Mouse (Mus musculus) midbrain, embryonic 13.5 days (tissue): ENCODE measurements around the gene Dchs2. TPM values are rescaled to one million over a fixed set of nuclear protein-coding genes. Genes with fewer than 3 reads are reported as not detected.

Experiments used
- ATAC-seq: fragments of 200-750 bp; cut with Nextera tagmentation; 2 replicates; pipeline ENCODE4 v1.8.0; 2017; ENCODE audit warnings: mild to moderate bottlenecking, moderate TSS enrichment, moderate library complexity
- H3K27ac ChIP-seq: fragments of 300-500 bp; sonication (generic); 2 replicates; pipeline ENCODE4 v1.5.1; 2015; ENCODE audit warnings: inconsistent platforms, mild to moderate bottlenecking, moderate library complexity
- H3K27me3 ChIP-seq: fragments of 300-500 bp; sonication (generic); 2 replicates; pipeline ENCODE4 v1.6.1; 2015; ENCODE audit warnings: mild to moderate bottlenecking, inconsistent platforms
- H3K36me3 ChIP-seq: fragments of 300-500 bp; sonication (generic); 2 replicates; pipeline ENCODE4 v1.6.1; 2015; ENCODE audit warnings: mild to moderate bottlenecking, inconsistent platforms
- H3K4me1 ChIP-seq: fragments of 300-500 bp; sonication (generic); replicated peaks from 2 replicates; pipeline ENCODE4 v1.6.1; 2015; ENCODE audit warnings: inconsistent platforms
- H3K4me2 ChIP-seq: fragments of 300-500 bp; sonication (generic); replicated peaks from 2 replicates; pipeline ENCODE4 v1.6.1; 2015; ENCODE audit warnings: moderate library complexity, mild to moderate bottlenecking, inconsistent platforms
- H3K4me3 ChIP-seq: fragments of 300-500 bp; sonication (generic); replicated peaks from 2 replicates; pipeline ENCODE4 v1.5.1; 2015; ENCODE audit warnings: mild to moderate bottlenecking, inconsistent platforms
- H3K9ac ChIP-seq: fragments of 300-500 bp; sonication (generic); replicated peaks from 2 replicates; pipeline ENCODE4 v1.6.1; 2015; ENCODE audit warnings: mild to moderate bottlenecking, inconsistent platforms
- H3K9me3 ChIP-seq: fragments of 300-500 bp; sonication (generic); 2 replicates; pipeline ENCODE4 v1.6.1; 2016; ENCODE audit warnings: mild to moderate bottlenecking, inconsistent platforms
- WGBS: fragments of 180-500 bp; shearing (Covaris S2); methylation state at CpG from one replicate; pipeline ENCODE4 v1.1.7; 2015; 5-methylcytosine and 5-hydroxymethylcytosine counted together
- polyA plus RNA-seq: library from polyadenylated mRNA; unstranded; fragments of >200 nt; fragmentation: Nextera tagmentation; extraction: Ambion mirVana; gene quantifications from 2 replicates; pipeline ENCODE4 v1.2.1, GENCODE M21; 2015

Dchs2 gene
- polyA plus RNA-seq, 1 experiment from 2014 or later, result 0.38 TPM

GRCm38 (mm10) chr3:83369871-83370270, 242.1 kb downstream of the Dchs2 start:
- Histone ChIP-seq H3K9me3 (no peaks in the 10 kb centered on the region), H3K4me3 (no peak overlapping the region), H3K4me1 (no peaks in the 10 kb centered on the region), H3K27me3 (no peaks in the 10 kb centered on the region), H3K27ac (no peak overlapping the region), H3K4me2 (no peak overlapping the region), H3K9ac (no peak overlapping the region), H3K36me3 (no peaks in the 10 kb centered on the region)
- WGBS, result 94% methylated on average over 2 of the region's 2 CpGs
- no peak for ATAC-seq

GRCm38 (mm10) chr3:83374333-83374732, 246.6 kb downstream of the Dchs2 start:
- no peaks in the 10 kb centered on the region for H3K4me1 ChIP-seq
- H3K27me3 ChIP-seq, result no peaks in the 10 kb centered on the region
- ATAC-seq, result no peak
- H3K4me2 ChIP-seq, result no peak overlapping the region
- H3K27ac ChIP-seq, result no peak overlapping the region
- no peak overlapping the region for H3K4me3 ChIP-seq
- H3K36me3 ChIP-seq, result no peaks in the 10 kb centered on the region
- H3K9ac ChIP-seq, result no peak overlapping the region
- 84% methylated on average over 6 of the region's 6 CpGs for WGBS
- H3K9me3 ChIP-seq, result no peaks in the 10 kb centered on the region

GRCm38 (mm10) chr3:83376834-83377233, 249.1 kb downstream of the Dchs2 start:
- Histone ChIP-seq H3K4me2 (no peak overlapping the region), H3K4me3 (no peak overlapping the region), H3K27me3 (no peaks in the 10 kb centered on the region), H3K9me3 (no peaks in the 10 kb centered on the region), H3K9ac (no peak overlapping the region), H3K27ac (no peak overlapping the region), H3K4me1 (no peaks in the 10 kb centered on the region), H3K36me3 (no peaks in the 10 kb centered on the region)
- WGBS, result 96% methylated on average over 6 of the region's 6 CpGs
- ATAC-seq, result no peak

Other genes starting within 250 kb of the Dchs2 start
- gene Lrat, start 224.0 kb upstream of the Dchs2 start, polyA plus RNA-seq, result 0.04 and 0.10 TPM in 2 replicates
- gene Fgg, start 120.2 kb upstream of the Dchs2 start, polyA plus RNA-seq, result 0.71 TPM in 1 of 2 replicates, not detected in the other
- 0.09 TPM in 1 of 2 replicates, not detected in the other for gene Fga, start 101.9 kb upstream of the Dchs2 start, polyA plus RNA-seq
- gene Fgb, start 78.1 kb upstream of the Dchs2 start, polyA plus RNA-seq, result 0.11 TPM in 1 of 2 replicates, not detected in the other
- gene Plrg1, start 72.4 kb upstream of the Dchs2 start, polyA plus RNA-seq, result 115 and 119 TPM in 2 replicates